Mouse (Mus musculus) megakaryocyte, embryonic 14.5 days (primary cell): ENCODE data around the gene Npdc1.

Experiments
- FLI1 ChIP-seq: IDR thresholded peaks from 2 replicates; pipeline ENCODE4 v1.6.1; 2012; ENCODE audit warnings: low read length, inconsistent platforms, mixed read lengths
- GATA1 ChIP-seq: IDR thresholded peaks from 3 replicates; pipeline ENCODE4 v1.6.1; 2012; ENCODE audit warnings: mixed read lengths, low read length, inconsistent platforms, borderline replicate concordance

GRCm38 (mm10) chr2:25364313-25364712 is 34.8 kb upstream of the Npdc1 start:
- TF ChIP-seq FLI1 (no peak), GATA1 (no peak)
